Mouse (Mus musculus): ENCODE measurements around the gene Gpc6. TPM values are rescaled to one million over a fixed set of nuclear protein-coding genes. Genes with fewer than 3 reads are reported as not detected.

Gene Gpc6
- total RNA-seq (2015) = not detected in 2 replicates
- total RNA-seq (2017) = not detected in 2 replicates

DNA sequence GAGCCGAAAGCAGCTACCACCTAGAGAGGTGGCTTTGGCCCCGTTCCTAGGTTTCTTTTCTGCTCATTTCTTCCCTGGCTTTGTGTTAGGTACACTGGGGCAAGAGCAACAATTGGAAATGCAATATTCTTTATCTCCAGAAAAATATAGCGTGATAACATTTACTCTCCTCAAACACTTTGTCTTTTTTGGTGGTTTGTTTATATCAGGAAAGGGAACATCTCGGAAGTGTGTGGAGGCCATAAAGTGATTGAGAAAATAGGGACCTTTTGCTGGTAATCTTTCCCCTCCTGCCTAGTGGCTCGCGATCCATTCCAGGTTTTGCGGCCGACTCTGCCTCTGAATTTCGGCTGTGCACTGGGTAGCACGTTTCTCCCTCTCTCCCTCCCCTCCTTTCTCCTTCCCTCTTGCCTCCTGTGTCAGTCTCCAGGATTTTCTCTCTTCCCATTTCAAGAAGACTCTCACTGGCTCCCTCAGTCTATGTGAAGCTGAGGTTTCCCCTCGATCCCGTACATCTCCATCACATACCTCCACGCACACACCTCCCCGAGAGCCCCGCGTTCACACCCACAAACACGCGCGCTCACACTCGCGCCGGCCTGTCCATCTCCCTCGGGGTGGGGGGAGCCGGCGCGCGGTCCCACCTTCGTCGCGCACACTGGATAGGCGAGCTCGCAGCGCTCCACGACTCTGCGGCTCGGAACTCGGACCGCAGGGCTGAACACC is at the start of gene Gpc6:
Gene Gpc6, plus strand, starts transcription at position 440 of the 726 bp plus-strand sequence.
- ATAC-seq (replicated peaks; ENCODE audit: poor library complexity) = peak; percentile 67

DNA sequence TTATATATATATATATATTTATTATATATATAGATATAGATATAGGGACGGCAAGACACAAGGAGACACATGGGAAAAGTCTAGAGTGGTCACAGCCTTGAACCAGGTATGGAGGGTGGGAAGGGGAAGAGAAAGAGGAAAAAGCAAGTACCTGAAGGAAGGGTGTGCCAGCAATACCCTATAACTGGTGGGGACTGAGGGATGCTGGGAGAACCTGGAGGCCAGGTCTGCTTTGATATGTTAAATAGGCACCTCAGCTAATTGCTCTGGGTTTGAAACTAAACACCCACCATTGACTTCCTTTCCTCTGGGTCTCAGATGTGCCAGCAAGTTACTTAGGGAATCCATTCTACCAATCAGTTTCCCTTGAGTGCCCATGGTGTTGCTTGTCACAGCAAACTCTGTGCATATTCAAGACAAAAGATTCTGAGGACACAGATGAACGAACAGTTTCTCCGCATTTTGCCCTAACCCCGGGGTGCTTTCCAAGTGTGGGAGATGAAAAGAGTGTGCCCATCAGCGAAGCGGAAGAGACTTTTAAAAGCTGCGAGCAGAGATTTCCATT is 42.6 kb upstream of the Gpc6 start:
- no peak for ATAC-seq (replicated peaks; ENCODE audit: poor library complexity)

DNA sequence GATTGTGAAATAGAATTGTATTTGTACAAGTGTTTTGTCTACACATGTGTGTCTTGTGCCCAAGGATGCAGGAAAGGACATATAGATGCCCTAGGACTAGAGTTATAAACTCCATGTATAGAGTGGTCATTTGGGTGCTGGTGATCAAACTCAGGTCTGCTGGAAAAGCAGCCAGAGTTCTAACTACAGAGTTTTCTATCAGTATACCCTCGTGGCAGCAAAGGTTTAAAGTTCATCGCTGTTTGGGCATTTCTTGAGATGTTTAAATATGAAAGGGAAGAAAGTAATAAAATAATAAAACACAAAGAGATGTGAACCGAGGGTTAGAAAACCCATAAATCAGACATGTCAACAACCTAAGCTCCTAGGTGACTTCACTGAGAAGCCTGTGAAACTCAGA is 30.8 kb upstream of the Gpc6 start:
- no peak for ATAC-seq (replicated peaks; ENCODE audit: poor library complexity)

DNA sequence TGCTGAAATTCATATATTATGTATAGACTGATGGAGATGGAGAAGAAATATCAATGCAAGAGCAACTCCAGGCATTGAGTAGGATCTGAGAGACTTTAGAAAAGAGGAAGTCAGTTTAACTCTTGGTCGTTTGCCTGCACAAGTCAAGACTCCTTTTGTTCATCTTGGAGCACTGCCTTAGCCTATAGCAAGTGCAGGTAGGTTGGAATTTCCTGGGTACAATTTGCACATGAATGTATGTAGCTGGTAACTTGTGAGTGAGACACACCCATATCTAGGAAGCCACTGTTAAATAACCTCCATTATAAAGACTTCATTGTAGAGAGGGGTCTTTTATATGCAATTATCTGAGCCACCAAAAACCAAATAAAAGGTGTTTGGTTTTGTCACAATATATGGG is 27.1 kb upstream of the Gpc6 start:
- ATAC-seq (replicated peaks; ENCODE audit: poor library complexity) = no peak

DNA sequence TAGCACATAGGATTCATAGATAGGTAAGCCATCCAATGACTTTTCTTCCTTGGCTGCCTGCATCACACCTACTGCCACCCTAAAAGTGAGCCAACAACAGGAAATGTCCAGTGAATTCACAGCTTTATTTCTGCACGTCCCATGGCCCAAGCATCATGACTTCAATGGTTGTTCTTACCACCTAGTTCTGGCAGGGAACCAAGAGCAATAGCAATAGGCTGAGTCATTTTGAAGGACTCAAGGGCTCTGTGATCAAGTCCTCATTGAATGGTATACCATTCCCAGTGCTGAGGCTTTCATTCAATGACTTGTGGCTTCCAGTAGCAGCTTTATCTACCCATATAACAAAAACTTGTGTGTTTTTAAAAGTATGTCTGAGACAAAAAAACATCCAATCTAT is 13.3 kb upstream of the Gpc6 start:
- no peak for ATAC-seq (replicated peaks; ENCODE audit: poor library complexity)

DNA sequence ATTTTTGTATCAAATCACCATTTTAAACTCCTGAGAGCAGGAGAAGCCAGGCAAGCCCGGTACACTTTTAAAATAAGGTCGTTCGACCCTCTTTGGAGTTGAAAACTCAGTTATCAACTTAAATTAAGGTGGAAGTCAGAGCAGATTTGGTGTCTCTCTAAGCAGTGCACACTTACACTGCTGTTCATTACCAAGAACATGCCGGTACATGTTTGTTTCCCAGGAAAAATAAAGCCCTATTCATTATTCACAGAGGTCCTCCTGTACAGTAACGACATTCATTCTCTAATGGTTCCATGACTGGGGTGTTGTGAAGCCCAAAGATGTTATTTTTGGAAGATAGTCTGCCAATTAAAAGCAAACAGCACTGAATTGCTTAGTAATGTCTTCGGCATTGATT is 8.2 kb upstream of the Gpc6 start:
- ATAC-seq (replicated peaks; ENCODE audit: poor library complexity) = no peak

DNA sequence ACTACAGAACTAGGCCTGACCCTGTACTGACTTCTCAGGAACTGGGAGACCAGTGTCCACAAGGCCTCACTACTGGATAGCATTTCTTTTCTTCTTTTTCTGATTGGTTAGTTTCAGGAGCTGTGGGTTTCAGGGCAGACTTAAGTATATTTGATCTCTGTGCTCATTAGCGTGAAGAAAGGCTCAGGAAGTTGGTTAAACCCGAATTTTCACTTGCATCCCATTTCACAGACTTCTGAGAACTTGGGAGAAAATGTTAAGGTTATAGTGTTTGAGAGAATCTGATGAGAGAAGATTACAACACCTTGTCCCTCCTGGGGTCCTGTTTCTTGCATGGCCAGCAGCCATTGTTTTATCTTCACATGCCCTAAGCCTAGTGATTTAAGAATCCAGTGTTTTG is 849 bp upstream of the Gpc6 start:
- ATAC-seq (replicated peaks; ENCODE audit: poor library complexity) = no peak

DNA sequence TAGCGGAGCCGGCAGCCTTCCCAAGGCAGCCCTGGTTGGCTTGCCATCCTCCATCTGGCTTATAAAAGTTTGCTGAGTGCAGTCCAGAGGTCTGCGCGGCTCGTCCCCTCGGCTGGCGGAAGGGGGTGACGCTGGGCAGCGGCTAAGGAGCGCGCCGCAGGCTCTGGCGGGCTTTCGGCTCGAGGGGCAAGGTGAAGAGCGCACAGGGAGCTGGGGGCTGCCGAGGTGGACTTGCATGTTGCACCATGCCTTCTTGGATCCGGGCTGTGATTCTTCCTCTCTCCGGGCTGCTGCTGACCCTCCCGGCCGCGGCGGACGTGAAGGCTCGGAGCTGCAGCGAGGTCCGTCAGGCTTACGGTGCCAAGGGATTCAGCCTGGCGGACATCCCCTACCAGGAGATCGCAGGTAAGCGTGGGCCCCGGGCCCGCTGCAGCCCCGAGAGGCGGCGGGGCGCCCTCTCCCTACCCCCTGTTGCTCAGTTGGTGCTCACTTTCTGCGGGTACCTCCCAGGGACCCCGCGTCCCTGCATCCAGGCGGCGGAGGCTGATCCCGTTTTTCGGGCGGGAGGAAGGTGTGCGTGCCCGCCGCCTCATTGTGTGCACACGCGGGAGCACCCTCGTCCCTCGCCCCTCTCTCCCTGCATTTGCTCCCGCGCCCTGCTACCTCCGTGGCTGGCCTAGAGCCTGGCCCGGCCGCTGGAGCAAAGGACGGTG is 732 bp downstream of the Gpc6 start:
- ATAC-seq (replicated peaks; ENCODE audit: poor library complexity) = peak; percentile 45

DNA sequence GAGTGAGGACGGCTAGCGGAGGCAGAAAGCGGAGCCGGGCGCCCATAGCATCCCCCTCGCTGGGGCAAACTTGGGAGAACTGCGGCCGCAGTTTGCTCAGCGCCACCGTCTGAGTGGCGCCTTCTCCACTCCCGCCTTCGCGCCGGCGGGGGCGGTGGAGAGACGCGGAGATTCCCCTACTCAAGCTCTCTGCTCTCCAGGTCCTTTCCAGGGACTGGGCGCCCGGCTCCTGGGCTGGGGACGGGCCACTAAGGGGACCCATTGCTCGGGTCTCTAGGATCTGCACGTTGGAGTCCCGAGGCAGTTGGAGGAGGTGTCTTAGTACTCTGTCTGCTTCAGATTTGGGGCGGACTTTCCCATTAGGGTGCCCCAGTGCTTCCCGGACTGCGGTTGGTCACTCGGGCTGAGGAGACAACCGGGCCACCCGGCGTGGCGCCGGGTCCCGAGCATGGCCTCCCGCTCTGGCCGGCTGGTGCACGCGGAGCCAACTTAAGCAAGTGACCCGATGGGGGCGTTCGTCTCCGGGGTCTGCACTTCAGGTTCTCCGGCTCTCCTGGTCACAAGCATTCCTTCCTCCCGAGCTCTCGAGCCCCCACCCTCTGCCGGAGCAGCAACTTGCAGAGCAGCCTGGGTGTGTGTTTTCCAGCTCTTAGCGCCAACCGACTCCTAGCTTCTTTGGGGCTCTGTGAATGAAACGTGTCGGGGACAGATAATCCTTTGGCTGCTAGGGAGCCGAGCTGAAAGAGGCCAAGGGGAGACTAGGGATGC is 1.5 kb downstream of the Gpc6 start:
- ATAC-seq (replicated peaks; ENCODE audit: poor library complexity) = peak; percentile 40

DNA sequence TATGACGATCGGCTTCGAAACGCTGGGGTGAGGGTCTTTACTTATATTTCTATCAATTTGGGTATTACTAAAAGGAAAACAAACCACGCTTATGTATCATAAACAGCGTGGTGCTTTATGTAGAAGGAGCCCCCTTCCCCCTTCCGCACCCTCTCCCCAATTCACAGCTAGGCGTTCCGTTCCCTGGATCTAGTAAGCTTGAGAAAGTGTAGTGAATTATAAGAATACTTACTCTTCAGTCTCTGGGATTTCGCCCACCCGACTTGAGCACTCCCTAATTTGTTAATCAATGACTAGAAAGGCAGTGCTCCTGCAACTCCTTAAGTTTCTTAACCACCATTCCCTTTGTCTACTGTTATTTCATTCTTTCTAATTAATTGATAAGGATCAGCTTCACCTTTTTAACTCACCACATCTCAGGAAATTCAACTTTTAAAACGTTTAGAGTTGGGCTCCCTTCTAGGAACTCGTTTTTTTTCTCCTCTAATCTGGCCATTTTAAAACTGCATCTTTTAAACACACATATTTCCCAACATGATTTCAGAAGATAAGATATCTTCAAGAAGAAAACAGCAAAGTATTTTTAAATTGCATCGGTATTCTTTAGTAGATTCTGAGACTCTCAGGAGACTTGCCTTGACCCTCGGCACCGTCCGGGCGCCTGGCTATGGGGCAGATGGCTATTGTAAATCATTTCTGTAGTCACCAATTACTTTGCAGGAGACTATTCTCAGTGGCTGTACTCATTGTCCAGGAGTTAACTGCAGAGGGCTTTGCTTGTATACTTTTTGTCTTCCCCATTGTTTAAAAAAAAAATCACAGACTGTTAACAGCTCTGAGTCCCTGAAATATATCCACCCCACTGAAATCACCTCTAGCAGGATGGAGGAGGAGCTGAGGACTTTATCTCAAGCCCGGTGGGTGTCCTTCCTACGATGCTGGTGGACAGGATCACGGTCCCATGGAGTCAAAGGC is 2.5 kb downstream of the Gpc6 start:
- no peak for ATAC-seq (replicated peaks; ENCODE audit: poor library complexity)

DNA sequence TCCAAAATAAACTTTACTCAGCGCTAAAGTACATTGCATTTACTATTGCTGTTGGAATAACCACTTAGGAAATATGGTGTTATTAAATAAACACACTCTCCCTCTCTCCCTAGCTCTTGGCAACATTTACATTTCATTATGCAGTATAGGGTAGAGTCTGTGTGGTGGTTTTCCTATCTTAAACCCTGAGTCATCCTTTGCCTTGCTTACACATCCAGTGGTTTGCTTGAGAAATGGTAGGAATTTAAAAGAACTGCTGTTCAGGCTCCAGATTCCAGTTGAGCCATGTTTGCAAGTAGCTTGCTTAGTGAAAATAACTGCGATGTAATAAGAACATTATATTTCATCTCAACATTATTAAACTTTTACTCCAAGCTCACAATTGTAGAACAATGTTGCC is 3.3 kb downstream of the Gpc6 start:
- no peak for ATAC-seq (replicated peaks; ENCODE audit: poor library complexity)

DNA sequence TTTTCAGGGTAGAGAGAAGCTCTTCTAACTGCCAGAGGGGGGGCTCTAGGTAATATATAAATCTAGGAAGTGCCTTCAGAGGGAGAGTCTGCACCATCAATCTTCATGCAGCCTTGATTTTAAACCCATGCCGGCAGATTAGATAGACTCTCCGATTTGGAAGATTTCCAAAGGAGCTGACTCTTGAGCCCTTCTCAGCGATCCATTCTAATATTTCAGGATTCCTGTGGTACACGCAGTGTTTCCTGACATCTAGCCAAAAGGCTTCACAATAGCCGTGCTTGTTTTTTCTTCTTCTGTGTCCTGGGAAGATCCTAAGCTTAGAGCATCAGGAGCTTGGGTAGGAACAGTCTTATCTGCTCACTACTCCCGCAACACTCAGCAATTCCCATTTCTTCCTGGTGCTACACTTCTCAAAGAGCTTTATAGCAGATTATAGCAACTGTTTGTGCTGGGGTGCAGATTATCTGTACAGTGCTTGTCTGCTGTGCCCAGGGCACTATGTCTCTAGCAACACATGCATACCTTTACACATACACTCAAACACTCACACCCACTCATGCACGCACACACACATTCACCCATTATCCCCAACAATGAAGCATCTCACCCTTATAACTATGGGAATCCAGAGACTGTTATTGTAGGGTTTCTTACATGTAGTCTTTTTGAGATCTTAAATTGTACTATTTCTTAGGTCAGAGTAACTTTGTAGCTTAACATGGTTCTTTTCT is 3.8 kb downstream of the Gpc6 start:
- no peak for ATAC-seq (replicated peaks; ENCODE audit: poor library complexity)

DNA sequence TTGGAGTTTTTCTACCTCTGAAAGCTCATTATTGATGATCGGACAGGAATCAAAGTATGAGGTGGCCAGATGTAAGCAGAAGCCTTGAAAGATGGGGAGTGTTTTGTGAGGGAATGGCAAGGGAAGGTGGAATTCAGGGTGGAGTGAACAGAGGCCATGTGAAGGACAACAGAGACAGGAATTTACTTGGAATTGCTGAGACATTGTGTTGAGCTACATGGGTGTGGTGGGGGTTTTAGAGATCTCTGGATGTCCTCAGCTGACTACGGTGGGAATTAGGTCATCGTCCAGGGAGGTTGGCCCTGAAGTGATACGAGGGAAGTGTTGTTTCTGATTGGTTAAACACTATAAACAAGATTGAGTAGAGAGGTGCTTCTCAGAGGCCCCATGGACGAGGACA is 8.7 kb downstream of the Gpc6 start:
- no peak for ATAC-seq (replicated peaks; ENCODE audit: poor library complexity)

DNA sequence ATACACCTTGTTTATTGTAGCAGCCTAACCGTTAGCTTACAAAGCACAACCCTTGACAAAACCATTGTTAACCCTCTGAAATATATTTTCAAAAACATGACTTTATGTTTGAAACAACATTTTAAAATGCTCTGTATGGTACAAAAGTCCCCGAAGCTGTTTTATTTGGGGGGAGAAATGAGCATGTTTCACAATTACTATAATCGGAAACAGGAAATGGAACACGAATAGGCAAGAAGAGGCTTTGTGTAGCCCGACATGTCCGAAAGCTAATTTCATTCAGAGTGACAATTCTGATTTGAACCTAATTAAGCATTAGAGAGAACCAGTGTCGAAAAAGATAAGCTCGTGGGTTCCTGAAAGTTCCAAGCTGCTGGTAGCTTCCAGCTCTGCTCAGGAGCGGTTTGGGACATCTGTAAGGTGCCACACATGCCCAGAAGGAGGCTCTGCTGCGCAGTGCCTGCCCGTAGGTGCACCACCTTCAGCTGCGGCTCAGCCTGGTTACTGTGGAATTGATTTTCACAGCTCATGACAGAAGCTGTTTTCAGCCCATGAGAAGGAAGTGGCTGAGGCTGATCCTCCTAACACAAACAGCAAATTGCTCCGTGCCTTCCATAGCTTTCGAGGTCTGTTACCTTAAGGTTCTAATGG is 12.9 kb downstream of the Gpc6 start:
- ATAC-seq (replicated peaks; ENCODE audit: poor library complexity) = no peak

DNA sequence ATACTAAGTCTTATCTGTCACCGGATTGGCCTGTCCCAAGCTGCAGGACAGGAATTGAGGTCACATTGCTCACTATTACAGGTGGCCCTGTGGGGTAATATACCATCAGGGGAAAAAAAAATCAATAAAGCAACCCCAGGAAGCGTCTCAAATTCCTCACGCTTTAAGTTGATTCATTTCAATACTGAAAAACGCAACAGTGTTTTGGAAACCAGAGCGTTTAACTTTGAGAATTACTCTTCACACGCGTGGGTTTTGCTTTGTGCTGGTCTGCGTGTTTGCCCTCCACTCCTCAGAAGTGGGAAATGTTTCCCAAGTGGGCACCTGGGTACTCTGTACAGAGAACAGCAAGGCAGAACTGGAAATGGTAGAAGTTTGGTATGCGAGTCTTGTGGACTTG is 13.6 kb downstream of the Gpc6 start:
- ATAC-seq (replicated peaks; ENCODE audit: poor library complexity) = no peak

DNA sequence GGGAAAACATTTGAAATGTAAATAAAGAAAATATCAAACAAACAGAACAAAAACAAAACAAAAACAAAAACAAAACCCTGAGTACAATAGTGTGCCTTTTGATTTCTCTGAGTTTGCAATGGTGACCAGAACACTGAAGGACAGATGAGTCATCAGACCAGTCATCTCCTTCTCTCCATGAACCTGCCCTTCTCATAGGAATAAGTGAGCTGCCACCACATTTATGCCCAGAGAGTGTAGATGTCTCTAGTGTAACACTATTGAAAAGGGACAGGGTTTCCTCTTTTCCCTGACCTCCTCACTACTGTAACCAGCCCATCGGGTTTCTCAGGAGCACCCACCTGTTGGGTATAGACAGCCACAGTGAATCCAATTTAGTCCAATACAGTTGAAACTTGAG is 14.4 kb downstream of the Gpc6 start:
- no peak for ATAC-seq (replicated peaks; ENCODE audit: poor library complexity)

DNA sequence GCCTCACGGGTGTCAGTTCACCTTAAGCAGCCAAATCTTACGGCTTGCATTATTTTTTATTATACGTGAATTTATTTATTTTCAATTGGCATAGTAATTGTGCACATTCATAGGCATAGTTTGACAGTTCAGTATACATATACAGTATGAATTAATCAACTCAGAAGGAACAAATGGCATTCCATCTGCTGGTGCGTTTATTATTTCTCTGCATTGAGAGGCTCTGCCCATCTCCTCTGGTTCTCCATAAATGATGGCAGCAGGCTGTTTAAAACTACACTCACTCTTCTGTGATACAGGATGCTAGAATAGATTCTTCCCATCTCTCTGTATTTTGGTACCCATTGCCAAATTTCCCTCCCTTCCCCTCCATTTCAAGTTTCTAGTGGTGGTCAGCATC is 16.7 kb downstream of the Gpc6 start:
- no peak for ATAC-seq (replicated peaks; ENCODE audit: poor library complexity)

DNA sequence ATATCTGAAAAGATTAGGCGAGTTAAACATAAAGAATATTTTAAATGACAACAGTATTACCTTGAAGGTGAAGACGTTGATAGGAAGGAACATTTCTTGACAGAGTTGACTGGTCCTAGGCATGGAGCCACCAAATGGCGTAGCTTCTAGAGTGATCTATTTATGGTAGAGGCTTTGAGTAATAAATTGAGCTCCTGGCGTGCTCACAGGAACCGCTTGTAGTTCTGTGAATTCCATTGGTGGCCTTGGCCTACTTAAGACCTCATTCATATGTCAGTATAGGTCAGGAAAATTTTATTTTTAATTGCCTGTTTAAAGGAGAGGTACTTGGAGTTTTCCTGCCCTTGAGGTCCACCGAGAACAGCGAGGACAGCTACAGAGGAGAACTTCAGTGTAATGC is 18.6 kb downstream of the Gpc6 start:
- ATAC-seq (replicated peaks; ENCODE audit: poor library complexity) = no peak

DNA sequence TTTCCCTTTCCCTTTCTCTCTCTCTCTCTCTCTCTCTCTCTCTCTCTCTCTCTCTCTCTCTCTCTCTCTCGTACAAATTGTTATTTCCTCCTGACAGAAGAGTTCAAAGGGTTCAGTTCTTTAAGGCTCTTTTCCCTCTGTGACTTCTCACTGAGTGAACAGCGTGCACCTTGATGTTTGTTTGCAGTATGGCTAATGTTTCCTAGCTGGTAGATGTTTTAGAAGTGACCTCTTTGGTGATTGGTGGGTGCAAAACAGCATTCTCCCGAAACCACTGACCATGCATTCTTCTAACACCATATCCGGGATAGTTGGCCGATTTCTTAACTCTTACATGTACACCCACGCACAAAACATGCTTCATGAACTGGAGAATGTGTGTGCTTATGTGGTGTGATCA is 20.9 kb downstream of the Gpc6 start:
- ATAC-seq (replicated peaks; ENCODE audit: poor library complexity) = no peak

Measured in megakaryocyte progenitor cell, adult 5-6 weeks (primary cell).